Mouse (Mus musculus): ENCODE results near the gene Tacc2.
"Not testable (repeated sequence)": the region's sequence is repeated elsewhere in the genome, so short reads cannot be mapped to it uniquely, and the experiment has no call there.

The Tacc2 gene

GRCm38 (mm10) chr7:130570472-130570871 is 6.8 kb upstream of the Tacc2 start:
- no peak for DNase-seq (ENCODE audit: low spot score in 2 of 2)

- DNase-seq (ENCODE audit: low spot score in 2 of 2), result no peak
Measured at GRCm38 (mm10) chr7:130572821-130573220, 4.4 kb upstream of the Tacc2 start, which contains the start of gene Nsmce4a. TSS of gene Nsmce4a (minus strand) at chr7:130573118.

- DNase-seq (ENCODE audit: low spot score in 2 of 2), result no peak
Measured at GRCm38 (mm10) chr7:130573746-130574145, 3.5 kb upstream of the Tacc2 start.

- DNase-seq (ENCODE audit: low spot score in 2 of 2), result peak; percentile 43 to 65
Measured at GRCm38 (mm10) chr7:130574211-130574991, 2.8 kb upstream of the Tacc2 start.

- DNase-seq (ENCODE audit: low spot score in 2 of 2), result peak; percentile 24 to 33
Measured at GRCm38 (mm10) chr7:130576981-130577380, 257 bp upstream of the Tacc2 start.

GRCm38 (mm10) chr7:130578066-130578465 is 828 bp downstream of the Tacc2 start:
- DNase-seq (ENCODE audit: low spot score in 2 of 2), result no peak

GRCm38 (mm10) chr7:130578607-130579006 is 1.4 kb downstream of the Tacc2 start:
- no peak for DNase-seq (ENCODE audit: low spot score in 2 of 2)

- no peak for DNase-seq (ENCODE audit: low spot score in 2 of 2)
Measured at GRCm38 (mm10) chr7:130586521-130587072, 9.4 kb downstream of the Tacc2 start.

GRCm38 (mm10) chr7:130590081-130590828 is 13.0 kb downstream of the Tacc2 start:
- no peak for DNase-seq (ENCODE audit: low spot score in 2 of 2)

- no peak for DNase-seq (ENCODE audit: low spot score in 2 of 2)
Measured at GRCm38 (mm10) chr7:130590845-130591437, 13.7 kb downstream of the Tacc2 start.

- not testable (repeated sequence) for DNase-seq (ENCODE audit: low spot score in 2 of 2)
Measured at GRCm38 (mm10) chr7:130592975-130593374, 15.7 kb downstream of the Tacc2 start.

GRCm38 (mm10) chr7:130593375-130594239 is 16.4 kb downstream of the Tacc2 start:
- DNase-seq (ENCODE audit: low spot score in 2 of 2), result not testable (repeated sequence)

GRCm38 (mm10) chr7:130596079-130596855 is 19.0 kb downstream of the Tacc2 start:
- not testable (repeated sequence) for DNase-seq (ENCODE audit: low spot score in 2 of 2)

GRCm38 (mm10) chr7:130597546-130597945 is 20.3 kb downstream of the Tacc2 start:
- no peak for DNase-seq (ENCODE audit: low spot score in 2 of 2)

- no peak for DNase-seq (ENCODE audit: low spot score in 2 of 2)
Measured at GRCm38 (mm10) chr7:130600074-130600473, 22.8 kb downstream of the Tacc2 start.

GRCm38 (mm10) chr7:130600546-130600945 is 23.3 kb downstream of the Tacc2 start:
- DNase-seq (ENCODE audit: low spot score in 2 of 2), result no peak

GRCm38 (mm10) chr7:130602804-130603203 is 25.6 kb downstream of the Tacc2 start:
- no peak for DNase-seq (ENCODE audit: low spot score in 2 of 2)

GRCm38 (mm10) chr7:130603556-130603955 is 26.3 kb downstream of the Tacc2 start:
- DNase-seq (ENCODE audit: low spot score in 2 of 2), result no peak

GRCm38 (mm10) chr7:130604390-130604789 is 27.2 kb downstream of the Tacc2 start:
- DNase-seq (ENCODE audit: low spot score in 2 of 2), result no peak

GRCm38 (mm10) chr7:130605111-130605510 is 27.9 kb downstream of the Tacc2 start:
- no peak for DNase-seq (ENCODE audit: low spot score in 2 of 2)
